Mouse (Mus musculus): Measurements from ENCODE around the gene Slc7a4. TPM values are rescaled to one million over a fixed set of nuclear protein-coding genes. Genes with fewer than 3 reads are reported as not detected.

Slc7a4 gene
- polyA plus RNA-seq, 1 experiment from 2014 or later, result 3.1 TPM

DNA sequence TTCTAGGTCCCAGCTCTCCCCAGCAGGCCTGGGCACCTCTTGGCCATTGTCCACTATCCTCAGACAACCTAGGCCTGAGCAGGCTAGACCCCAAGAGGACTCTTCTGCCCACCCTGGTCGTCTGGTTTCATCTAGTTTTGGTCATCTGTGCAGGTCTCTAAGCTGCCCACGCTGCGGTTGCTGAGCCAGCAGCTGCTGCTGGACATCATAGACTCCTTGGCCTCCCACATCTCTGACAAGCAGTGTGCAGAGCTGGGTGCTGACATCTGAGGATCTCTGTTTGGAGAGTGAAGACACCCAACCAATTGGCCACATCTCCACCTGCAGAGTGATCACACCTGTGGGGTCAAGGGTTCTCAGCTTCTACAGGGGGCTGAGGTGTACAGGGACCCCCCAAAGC is 57.5 kb downstream of the Slc7a4 start:
- ATAC-seq (replicated peaks; ENCODE audit: low FRiP score) (no peak), DNase-seq (ENCODE audit: low spot score) (peak; percentile 48)
- Histone ChIP-seq H3K36me3 (ENCODE audit: control insufficient read depth, insufficient read depth, low read length) (peaks cover 14% of the 10 kb centered on the region; the same call in 1 of the 2 replicates), H3K4me2 (ENCODE audit: low read depth, low read length, severe bottlenecking) (no peak overlapping the region), H3K4me3 (ENCODE audit: low read depth, low read length) (no peak overlapping the region), H3K9me3 (ENCODE audit: control insufficient read depth, low read length) (no peaks in the 10 kb centered on the region), H3K4me1 (replicated peaks; ENCODE audit: control insufficient read depth, insufficient read depth, low read length) (peaks cover 5% of the 10 kb centered on the region), H3K27ac (ENCODE audit: low read depth, low read length) (no peak overlapping the region), H3K27me3 (ENCODE audit: control insufficient read depth, insufficient read depth, low read length) (no peaks in the 10 kb centered on the region), H3K9ac (ENCODE audit: low read length) (no peak overlapping the region)
- WGBS, result 88% methylated on average over 3 of the region's 3 CpGs

- H3K4me1 ChIP-seq (replicated peaks; ENCODE audit: control insufficient read depth, insufficient read depth, low read length), result no peaks in the 10 kb centered on the region
- 97% methylated on average over 11 of the region's 11 CpGs for WGBS
- no peak for ATAC-seq (replicated peaks; ENCODE audit: low FRiP score)
- no peaks in the 10 kb centered on the region for H3K27me3 ChIP-seq (ENCODE audit: control insufficient read depth, insufficient read depth, low read length)
- no peaks in the 10 kb centered on the region for H3K9me3 ChIP-seq (ENCODE audit: control insufficient read depth, low read length)
- peak; percentile 46 for DNase-seq (ENCODE audit: low spot score)
- no peak overlapping the region for H3K4me2 ChIP-seq (ENCODE audit: low read depth, low read length, severe bottlenecking)
- peaks cover 14% of the 10 kb centered on the region; the same call in 1 of the 2 replicates for H3K36me3 ChIP-seq (ENCODE audit: control insufficient read depth, insufficient read depth, low read length)
- no peak overlapping the region for H3K9ac ChIP-seq (ENCODE audit: low read length)
- H3K4me3 ChIP-seq (ENCODE audit: low read depth, low read length), result no peak overlapping the region
- H3K27ac ChIP-seq (ENCODE audit: low read depth, low read length), result no peak overlapping the region
Measured at GRCm38 (mm10) chr16:17524156-17524555, 58.9 kb downstream of the Slc7a4 start.

Other genes with a start within 250 kb of the Slc7a4 start
- gene Snap29, start 177.2 kb downstream of the Slc7a4 start, polyA plus RNA-seq (2014; fragmentation: Nextera tagmentation; extraction: Ambion mirVana), result 6.7 and 6.9 TPM in 2 replicates
- gene Pi4ka, start 176.9 kb downstream of the Slc7a4 start, polyA plus RNA-seq (2014; fragmentation: Nextera tagmentation; extraction: Ambion mirVana), result 49.3 and 54.3 TPM in 2 replicates
- gene Crkl, start 131.2 kb downstream of the Slc7a4 start, polyA plus RNA-seq (2014; fragmentation: Nextera tagmentation; extraction: Ambion mirVana), result 96.7 and 102 TPM in 2 replicates
- 3.2 and 3.8 TPM in 2 replicates for gene Aifm3, start 93.6 kb downstream of the Slc7a4 start, polyA plus RNA-seq (2014; fragmentation: Nextera tagmentation; extraction: Ambion mirVana)
- gene Lztr1, start 74.5 kb downstream of the Slc7a4 start, polyA plus RNA-seq (2014; fragmentation: Nextera tagmentation; extraction: Ambion mirVana), result 97.5 and 106 TPM in 2 replicates
- 50.2 and 55.6 TPM in 2 replicates for gene Thap7, start 52.1 kb downstream of the Slc7a4 start, polyA plus RNA-seq (2014; fragmentation: Nextera tagmentation; extraction: Ambion mirVana)
- 0.12 and 0.57 TPM in 2 replicates for gene Lrrc74b, start 22.0 kb downstream of the Slc7a4 start, polyA plus RNA-seq (2014; fragmentation: Nextera tagmentation; extraction: Ambion mirVana)
- gene P2rx6, start 21.3 kb downstream of the Slc7a4 start, polyA plus RNA-seq (2014; fragmentation: Nextera tagmentation; extraction: Ambion mirVana), result 0.35 and 0.75 TPM in 2 replicates
- 61.1 and 69.1 TPM in 2 replicates for gene Smpd4, start 36.1 kb upstream of the Slc7a4 start, polyA plus RNA-seq (2014; fragmentation: Nextera tagmentation; extraction: Ambion mirVana)
- 5.3 and 7.9 TPM in 2 replicates for gene Ccdc74a, start 63.3 kb upstream of the Slc7a4 start, polyA plus RNA-seq (2014; fragmentation: Nextera tagmentation; extraction: Ambion mirVana)
- 48.1 and 50.9 TPM in 2 replicates for gene Med15, start 149.7 kb upstream of the Slc7a4 start, polyA plus RNA-seq (2014; fragmentation: Nextera tagmentation; extraction: Ambion mirVana)
- 54.6 and 57.7 TPM in 2 replicates for gene Klhl22, start 176.4 kb upstream of the Slc7a4 start, polyA plus RNA-seq (2014; fragmentation: Nextera tagmentation; extraction: Ambion mirVana)
- gene Scarf2, start 214.1 kb upstream of the Slc7a4 start, polyA plus RNA-seq (2014; fragmentation: Nextera tagmentation; extraction: Ambion mirVana), result 7.4 and 7.9 TPM in 2 replicates
- not detected in 2 replicates for gene B830017H08Rik, start 249.9 kb upstream of the Slc7a4 start, polyA plus RNA-seq (2014; fragmentation: Nextera tagmentation; extraction: Ambion mirVana)